Mouse (Mus musculus) hindbrain, embryonic 15.5 days (tissue): ENCODE data around the gene Sprr2b. TPM values are rescaled to one million over a fixed set of nuclear protein-coding genes. Genes with fewer than 3 reads are reported as not detected.
A peak's percentile ranks its signal among the peaks of the same experiment; 100 is the strongest.
"Not testable (repeated sequence)": the region's sequence is repeated elsewhere in the genome, so short reads cannot be mapped to it uniquely, and the experiment has no call there.

Experiments
- ATAC-seq: fragments of 200-750 bp; cut with Nextera tagmentation; 2 replicates; pipeline ENCODE4 v1.8.0; 2017; ENCODE audit warnings: low read depth, moderate number of reproducible peaks, moderate TSS enrichment; ENCODE audit not compliant: low FRiP score
- H3K27ac ChIP-seq: fragments of 300-500 bp; sonication (generic); replicated peaks from 2 replicates; pipeline ENCODE4 v1.5.1; 2015; ENCODE audit warnings: mild to moderate bottlenecking, inconsistent platforms
- H3K27me3 ChIP-seq: fragments of 300-500 bp; sonication (generic); 2 replicates; pipeline ENCODE4 v1.6.1; 2015; ENCODE audit warnings: control low read depth, inconsistent platforms
- H3K36me3 ChIP-seq: fragments of 300-500 bp; sonication (generic); 2 replicates; pipeline ENCODE4 v1.6.1; 2015; ENCODE audit warnings: control low read depth, inconsistent platforms
- H3K4me1 ChIP-seq: fragments of 300-500 bp; sonication (generic); replicated peaks from 2 replicates; pipeline ENCODE4 v1.6.1; 2015; ENCODE audit warnings: control low read depth, inconsistent platforms
- H3K4me2 ChIP-seq: fragments of 300-500 bp; sonication (generic); 2 replicates; pipeline ENCODE4 v1.6.1; 2015; ENCODE audit warnings: moderate library complexity, mild to moderate bottlenecking, inconsistent platforms
- H3K4me3 ChIP-seq: fragments of 300-500 bp; sonication (generic); 2 replicates; pipeline ENCODE4 v1.5.1; 2015; ENCODE audit warnings: mild to moderate bottlenecking, inconsistent platforms
- H3K9ac ChIP-seq: fragments of 300-500 bp; sonication (generic); 2 replicates; pipeline ENCODE4 v1.6.1; 2015; ENCODE audit warnings: inconsistent platforms
- H3K9me3 ChIP-seq: fragments of 300-500 bp; sonication (generic); 2 replicates; pipeline ENCODE4 v1.6.1; 2016; ENCODE audit warnings: control low read depth, inconsistent platforms
- WGBS: fragments of 180-500 bp; shearing (Covaris S2); methylation state at CpG from one replicate; pipeline ENCODE4 v1.1.7; 2015; 5-methylcytosine and 5-hydroxymethylcytosine counted together
- polyA plus RNA-seq: library from polyadenylated mRNA; unstranded; fragments of >200 nt; fragmentation: Nextera tagmentation; extraction: Ambion mirVana; gene quantifications from 2 replicates; pipeline ENCODE4 v1.2.1, GENCODE M21; 2015

The Sprr2b gene
- polyA plus RNA-seq = 0.63 TPM in 1 of 2 replicates, not detected in the other

GRCm38 (mm10) chr3:92316320-92316719 is at the start of gene Sprr2b:
Gene Sprr2b, plus strand, starts transcription at chr3:92316620.
- H3K27ac ChIP-seq = no peak within 1 kb of the TSS
- no peak within 1 kb of the TSS for H3K4me2 ChIP-seq
- 79% methylated on average over 2 of the region's 2 CpGs for WGBS
- H3K36me3 ChIP-seq = no peaks in the 10 kb centered on the region
- no peak within 1 kb of the TSS for H3K9ac ChIP-seq
- H3K9me3 ChIP-seq = no peaks in the 10 kb centered on the region
- no peak for ATAC-seq
- H3K4me1 ChIP-seq = no peaks in the 10 kb centered on the region
- H3K27me3 ChIP-seq = no peaks in the 10 kb centered on the region
- H3K4me3 ChIP-seq = no peak within 1 kb of the TSS

- not testable (repeated sequence) for ATAC-seq, H3K4me3 ChIP-seq, H3K36me3 ChIP-seq, H3K9me3 ChIP-seq, H3K4me1 ChIP-seq, H3K27me3 ChIP-seq, H3K27ac ChIP-seq, H3K4me2 ChIP-seq, H3K9ac ChIP-seq
- no CpG with 5 or more reads among the region's 4 CpGs for WGBS
Measured at GRCm38 (mm10) chr3:92271414-92271985, 44.9 kb upstream of the Sprr2b start.

- not testable (repeated sequence) for H3K27ac ChIP-seq, H3K9me3 ChIP-seq, H3K4me3 ChIP-seq, H3K36me3 ChIP-seq, H3K27me3 ChIP-seq, H3K4me1 ChIP-seq, H3K4me2 ChIP-seq, ATAC-seq, H3K9ac ChIP-seq
Measured at GRCm38 (mm10) chr3:92273504-92273903, 42.9 kb upstream of the Sprr2b start.

- 0 out of 2 replicates have a peak, but pooled peaks have one; percentile 23 for ATAC-seq
Measured at GRCm38 (mm10) chr3:92274018-92274417, 42.4 kb upstream of the Sprr2b start.

GRCm38 (mm10) chr3:92279663-92280062 is 36.8 kb upstream of the Sprr2b start:
- not testable (repeated sequence) for H3K27ac ChIP-seq, H3K36me3 ChIP-seq, H3K9ac ChIP-seq, H3K4me1 ChIP-seq, H3K4me2 ChIP-seq, H3K4me3 ChIP-seq, H3K9me3 ChIP-seq, H3K27me3 ChIP-seq
- 0 out of 2 replicates have a peak, but pooled peaks have one; percentile 39 for ATAC-seq

More at GRCm38 (mm10) chr3:92274018-92274417, 42.4 kb upstream of the Sprr2b start:
- H3K27me3 ChIP-seq, H3K4me2 ChIP-seq, H3K4me3 ChIP-seq, H3K36me3 ChIP-seq, H3K9ac ChIP-seq, H3K27ac ChIP-seq, H3K4me1 ChIP-seq, H3K9me3 ChIP-seq: not testable (repeated sequence)
- no CpG with 5 or more reads among the region's 1 CpGs for WGBS

GRCm38 (mm10) chr3:92280963-92281606 is 35.3 kb upstream of the Sprr2b start:
- H3K9me3 ChIP-seq, H3K36me3 ChIP-seq, H3K9ac ChIP-seq, H3K4me1 ChIP-seq, ATAC-seq, H3K27me3 ChIP-seq, H3K27ac ChIP-seq, H3K4me2 ChIP-seq, H3K4me3 ChIP-seq: not testable (repeated sequence)
- 68% methylated on average over 5 of the region's 12 CpGs for WGBS

GRCm38 (mm10) chr3:92285101-92285500 is 31.3 kb upstream of the Sprr2b start, which contains the start of gene Sprr2a3:
Gene Sprr2a3, plus strand, starts transcription at chr3:92285417.
- H3K4me1 ChIP-seq, H3K9ac ChIP-seq, H3K36me3 ChIP-seq, H3K27me3 ChIP-seq, H3K27ac ChIP-seq, H3K4me3 ChIP-seq, H3K4me2 ChIP-seq, ATAC-seq, H3K9me3 ChIP-seq: not testable (repeated sequence)
- 82% methylated on average over 1 of the region's 1 CpGs for WGBS

GRCm38 (mm10) chr3:92288489-92288888 is 27.9 kb upstream of the Sprr2b start:
- not testable (repeated sequence) for H3K9ac ChIP-seq, H3K27ac ChIP-seq, H3K36me3 ChIP-seq, H3K27me3 ChIP-seq, H3K4me3 ChIP-seq, H3K4me2 ChIP-seq, H3K4me1 ChIP-seq, ATAC-seq, H3K9me3 ChIP-seq
- WGBS = 77% methylated on average over 3 of the region's 6 CpGs

GRCm38 (mm10) chr3:92307406-92307805 is 9.0 kb upstream of the Sprr2b start:
- Histone ChIP-seq H3K4me3 (no peak overlapping the region), H3K36me3 (no peaks in the 10 kb centered on the region), H3K9me3 (no peaks in the 10 kb centered on the region), H3K4me2 (no peak overlapping the region), H3K4me1 (no peaks in the 10 kb centered on the region), H3K27me3 (no peaks in the 10 kb centered on the region), H3K27ac (no peak overlapping the region), H3K9ac (no peak overlapping the region)
- ATAC-seq = no peak
- 97% methylated on average over 1 of the region's 1 CpGs for WGBS

- Histone ChIP-seq H3K4me3 (no peak overlapping the region), H3K4me1 (no peaks in the 10 kb centered on the region), H3K4me2 (no peak overlapping the region), H3K9me3 (no peaks in the 10 kb centered on the region), H3K9ac (no peak overlapping the region), H3K27me3 (no peaks in the 10 kb centered on the region), H3K27ac (no peak overlapping the region), H3K36me3 (no peaks in the 10 kb centered on the region)
- WGBS = 61% methylated on average over 2 of the region's 2 CpGs
- ATAC-seq = no peak
Measured at GRCm38 (mm10) chr3:92317384-92317783, 964 bp downstream of the Sprr2b start.

GRCm38 (mm10) chr3:92336278-92336677 is 19.9 kb downstream of the Sprr2b start:
- Histone ChIP-seq H3K27me3 (no peaks in the 10 kb centered on the region), H3K9ac (no peak overlapping the region), H3K4me3 (no peak overlapping the region), H3K27ac (no peak overlapping the region), H3K4me1 (no peaks in the 10 kb centered on the region), H3K9me3 (no peaks in the 10 kb centered on the region), H3K36me3 (no peaks in the 10 kb centered on the region), H3K4me2 (no peak overlapping the region)
- ATAC-seq = no peak
- WGBS = 94% methylated on average over 1 of the region's 1 CpGs

- no peaks in the 10 kb centered on the region for H3K9me3 ChIP-seq
- H3K27ac ChIP-seq = no peak within 1 kb of the TSS
- H3K36me3 ChIP-seq = no peaks in the 10 kb centered on the region
- H3K4me1 ChIP-seq = no peaks in the 10 kb centered on the region
- no peaks in the 10 kb centered on the region for H3K27me3 ChIP-seq
- 96% methylated on average over 5 of the region's 5 CpGs for WGBS
- H3K4me3 ChIP-seq = no peak within 1 kb of the TSS
- H3K4me2 ChIP-seq = no peak within 1 kb of the TSS
- ATAC-seq = no peak
- no peak within 1 kb of the TSS for H3K9ac ChIP-seq
Measured at GRCm38 (mm10) chr3:92338840-92339239, 22.4 kb downstream of the Sprr2b start, which contains the start of gene Sprr2d. Gene Sprr2d, plus strand, starts transcription at chr3:92339140.

GRCm38 (mm10) chr3:92351843-92352242 is 35.4 kb downstream of the Sprr2b start, which contains the start of gene Sprr2e:
Gene Sprr2e, plus strand, starts transcription at chr3:92352143.
- no peak for ATAC-seq
- 90% methylated on average over 2 of the region's 2 CpGs for WGBS
- no peaks in the 10 kb centered on the region for H3K4me1 ChIP-seq
- H3K4me2 ChIP-seq = no peak within 1 kb of the TSS
- H3K4me3 ChIP-seq = no peak within 1 kb of the TSS
- H3K27ac ChIP-seq = no peak within 1 kb of the TSS
- H3K36me3 ChIP-seq = no peaks in the 10 kb centered on the region
- H3K9me3 ChIP-seq = no peaks in the 10 kb centered on the region
- no peak within 1 kb of the TSS for H3K9ac ChIP-seq
- no peaks in the 10 kb centered on the region for H3K27me3 ChIP-seq
